Mouse (Mus musculus) limb, embryonic 12.5 days (tissue): Measurements from ENCODE around the gene Tapbp. TPM values are rescaled to one million over a fixed set of nuclear protein-coding genes. Genes with fewer than 3 reads are reported as not detected.
A peak's percentile ranks its signal among the peaks of the same experiment; 100 is the strongest.
"Not testable (repeated sequence)": the region's sequence is repeated elsewhere in the genome, so short reads cannot be mapped to it uniquely, and the experiment has no call there.

Experiments
- ATAC-seq: fragments of 200-750 bp; cut with Nextera tagmentation; 2 replicates; pipeline ENCODE4 v1.8.0; 2017; ENCODE audit warnings: low read depth, moderate TSS enrichment; ENCODE audit not compliant: insufficient number of reproducible peaks, insufficient read depth, low FRiP score, low TSS enrichment
- H3K27ac ChIP-seq: fragments of 300-500 bp; sonication (generic); 2 replicates; pipeline ENCODE4 v1.5.1; 2016; ENCODE audit warnings: mild to moderate bottlenecking, moderate library complexity
- H3K27me3 ChIP-seq: fragments of 300-500 bp; sonication (generic); 2 replicates; pipeline ENCODE4 v1.6.1; 2016; ENCODE audit warnings: mild to moderate bottlenecking, moderate library complexity
- H3K36me3 ChIP-seq: fragments of 300-500 bp; sonication (generic); 2 replicates; pipeline ENCODE4 v1.6.1; 2016; ENCODE audit warnings: mild to moderate bottlenecking, moderate library complexity
- H3K4me1 ChIP-seq: fragments of 300-500 bp; sonication (generic); replicated peaks from 2 replicates; pipeline ENCODE4 v1.6.1; 2016
- H3K4me2 ChIP-seq: fragments of 300-500 bp; sonication (generic); 2 replicates; pipeline ENCODE4 v1.6.1; 2016; ENCODE audit warnings: mild to moderate bottlenecking, moderate library complexity
- H3K4me3 ChIP-seq: fragments of 300-500 bp; sonication (generic); replicated peaks from 2 replicates; pipeline ENCODE4 v1.5.1; 2016; ENCODE audit warnings: mild to moderate bottlenecking
- H3K9ac ChIP-seq: fragments of 300-500 bp; sonication (generic); replicated peaks from 2 replicates; pipeline ENCODE4 v1.6.1; 2016; ENCODE audit warnings: mild to moderate bottlenecking, moderate library complexity
- H3K9me3 ChIP-seq: fragments of 300-500 bp; sonication (generic); 2 replicates; pipeline ENCODE4 v1.6.1; 2016; ENCODE audit warnings: mild to moderate bottlenecking, moderate library complexity
- WGBS: fragments of 180-500 bp; shearing (Covaris S2); methylation state at CpG from one replicate; pipeline ENCODE4 v1.1.7; 2016; 5-methylcytosine and 5-hydroxymethylcytosine counted together
- polyA plus RNA-seq: library from polyadenylated mRNA; unstranded; fragments of >200 nt; fragmentation: Nextera tagmentation; extraction: Ambion mirVana; gene quantifications from 2 replicates; pipeline ENCODE4 v1.2.1, GENCODE M21; 2016

Gene Tapbp
- polyA plus RNA-seq, 1 experiment from 2014 or later = 21.5 TPM

DNA sequence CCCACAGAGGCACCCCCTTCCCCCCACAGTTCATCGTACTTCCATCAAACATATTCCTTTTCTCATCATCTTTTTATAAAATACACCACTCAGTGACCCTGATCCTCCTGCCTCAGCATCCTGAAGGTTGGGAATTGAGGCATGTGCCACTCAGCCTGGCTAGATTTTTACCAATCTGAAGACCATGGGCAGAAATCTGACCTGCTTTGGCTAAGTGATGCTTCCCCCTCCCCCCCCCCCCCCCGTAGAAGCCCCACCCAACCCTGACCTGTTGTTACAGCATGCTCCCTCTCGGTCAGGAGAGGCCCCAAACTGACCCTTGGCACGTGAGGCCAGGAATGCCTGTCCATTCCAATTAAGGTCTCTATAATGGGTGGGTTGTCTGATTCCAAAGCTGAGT, 10.9 kb upstream of the Tapbp start, which contains the start of gene Platr17:
Platr17 (plus strand) TSS at position 301 of the 400 bp plus-strand sequence.
- H3K27me3 ChIP-seq, H3K4me1 ChIP-seq, H3K9ac ChIP-seq, ATAC-seq, H3K4me3 ChIP-seq, H3K36me3 ChIP-seq, H3K4me2 ChIP-seq, H3K27ac ChIP-seq, H3K9me3 ChIP-seq: not testable (repeated sequence)
- 26% methylated on average over 3 of the region's 4 CpGs for WGBS

DNA sequence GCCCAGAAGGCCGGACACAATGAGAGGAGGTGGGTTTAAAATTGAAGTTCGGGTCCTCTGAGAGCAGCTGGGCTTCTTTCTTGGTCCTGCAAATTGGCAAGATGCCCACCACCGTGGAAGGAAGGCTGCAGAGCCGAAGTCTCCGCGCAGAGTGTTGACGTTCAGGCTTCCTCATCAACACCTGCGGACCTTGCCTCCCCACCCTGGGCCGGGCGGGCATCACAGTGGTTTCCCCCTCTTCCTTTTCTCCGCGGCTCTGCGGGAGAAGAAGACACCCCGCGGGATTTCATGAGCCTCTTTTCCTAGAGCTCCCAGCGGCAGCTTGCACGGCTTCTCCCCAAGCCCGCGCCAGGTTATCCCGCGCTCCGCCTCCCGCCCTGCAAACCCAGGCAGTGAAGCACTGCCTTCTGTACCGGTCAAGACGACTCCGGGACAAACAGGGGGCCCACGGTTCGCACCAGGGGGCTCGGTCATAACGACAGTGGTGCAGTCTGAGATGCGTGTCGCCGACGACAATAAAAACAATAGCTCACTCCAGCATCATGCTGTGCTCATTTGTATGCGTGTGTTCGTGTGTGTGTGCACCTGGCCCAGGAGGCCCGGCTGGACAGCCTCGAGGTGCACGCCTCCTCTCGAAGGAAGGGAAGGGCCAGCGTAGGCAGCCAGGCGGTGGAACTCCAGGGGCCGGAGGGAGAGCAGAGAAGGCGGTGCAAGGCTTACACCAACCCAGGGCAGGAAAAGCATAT, 7.2 kb upstream of the Tapbp start:
- under 1% methylated on average over 44 of the region's 44 CpGs for WGBS
- peaks cover 30% of the 10 kb centered on the region for H3K36me3 ChIP-seq
- H3K27ac ChIP-seq = peak overlapping the region; percentile 91
- H3K4me3 ChIP-seq = peak overlapping the region; percentile 75
- peaks cover 25% of the 10 kb centered on the region for H3K4me1 ChIP-seq
- H3K9me3 ChIP-seq = no peaks in the 10 kb centered on the region
- ATAC-seq = peak; percentile 8; the same call in 1 of the 2 replicates
- peak overlapping the region; percentile 73 for H3K9ac ChIP-seq
- H3K4me2 ChIP-seq = peak overlapping the region; percentile 94
- H3K27me3 ChIP-seq = no peaks in the 10 kb centered on the region

DNA sequence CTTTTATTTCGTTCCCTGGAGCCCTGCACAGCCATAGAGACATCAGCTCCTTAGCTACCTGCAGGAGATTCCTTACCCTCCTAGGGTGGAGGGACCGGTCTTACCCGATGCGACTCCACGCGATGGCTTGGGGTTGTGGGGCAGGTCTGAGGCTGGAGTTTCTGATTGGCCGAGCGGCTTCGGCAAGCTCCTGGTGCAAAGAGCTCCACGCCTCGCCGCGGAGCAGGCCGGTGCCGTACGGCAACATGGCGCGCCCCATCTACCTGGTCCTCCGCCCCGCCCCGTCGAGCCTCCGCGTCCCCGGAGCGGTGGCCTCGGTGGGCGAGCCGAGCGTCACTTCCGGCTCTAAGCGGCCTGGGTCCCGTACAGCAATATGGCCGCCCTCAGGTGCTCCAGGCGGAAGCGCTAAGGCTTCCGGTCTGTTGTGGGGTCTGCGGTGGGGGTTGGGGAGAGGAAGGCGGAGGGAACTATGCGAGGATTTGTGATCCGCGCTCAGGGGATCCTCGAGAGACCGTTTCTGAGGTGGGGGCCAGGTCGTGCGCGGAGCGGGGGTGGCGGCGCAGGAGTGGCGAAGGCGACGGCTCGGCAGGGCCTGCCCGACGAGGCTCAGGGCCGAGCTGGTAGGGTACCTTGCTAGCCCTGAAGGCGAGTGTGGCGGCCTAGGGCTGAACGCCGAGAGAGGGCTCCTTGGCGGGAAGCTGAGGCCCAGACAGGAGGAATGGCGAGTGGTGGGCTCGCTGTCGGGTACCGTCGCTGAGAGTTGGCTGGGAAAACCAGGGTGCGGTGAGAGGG, 6.4 kb upstream of the Tapbp start, which contains the start of gene Daxx:
Daxx (plus strand) TSS at position 338 of the 792 bp plus-strand sequence.
- under 1% methylated on average over 68 of the region's 68 CpGs for WGBS
- Histone ChIP-seq H3K9ac (peak within 1 kb of the TSS; percentile 81), H3K36me3 (peaks cover 38% of the 10 kb centered on the region), H3K4me1 (peaks cover 29% of the 10 kb centered on the region), H3K4me3 (peak within 1 kb of the TSS; percentile 75), H3K9me3 (no peaks in the 10 kb centered on the region), H3K27ac (peak within 1 kb of the TSS; percentile 91), H3K27me3 (no peaks in the 10 kb centered on the region), H3K4me2 (peak within 1 kb of the TSS; percentile 94)
- peak; percentile 96 for ATAC-seq

DNA sequence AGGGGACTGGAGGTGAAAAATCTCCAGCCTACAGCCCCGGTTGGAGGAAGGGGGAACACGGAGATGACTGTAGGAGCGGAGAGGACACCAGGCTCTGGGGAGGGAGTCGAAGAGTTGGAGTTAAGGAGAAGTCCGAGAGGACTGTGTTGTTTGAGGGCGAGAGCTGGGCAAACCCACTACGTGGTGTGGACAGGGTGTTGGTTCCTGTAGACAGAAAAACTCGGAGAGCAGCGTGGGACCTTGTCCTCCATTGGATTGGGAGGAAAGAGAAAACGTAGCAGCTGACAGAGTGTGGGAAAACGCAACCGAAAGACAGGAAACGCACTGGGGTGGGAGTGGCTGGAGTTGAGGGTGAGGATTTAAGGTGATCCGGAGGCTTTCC, 5.8 kb upstream of the Tapbp start:
- Histone ChIP-seq H3K4me2 (peak overlapping the region; percentile 94), H3K4me3 (peak overlapping the region; percentile 75), H3K4me1 (peaks cover 33% of the 10 kb centered on the region), H3K27me3 (no peaks in the 10 kb centered on the region), H3K9me3 (no peaks in the 10 kb centered on the region), H3K27ac (peak overlapping the region; percentile 91), H3K9ac (peak overlapping the region; percentile 81), H3K36me3 (peaks cover 44% of the 10 kb centered on the region)
- ATAC-seq = no peak
- 1% methylated on average over 14 of the region's 14 CpGs for WGBS

DNA sequence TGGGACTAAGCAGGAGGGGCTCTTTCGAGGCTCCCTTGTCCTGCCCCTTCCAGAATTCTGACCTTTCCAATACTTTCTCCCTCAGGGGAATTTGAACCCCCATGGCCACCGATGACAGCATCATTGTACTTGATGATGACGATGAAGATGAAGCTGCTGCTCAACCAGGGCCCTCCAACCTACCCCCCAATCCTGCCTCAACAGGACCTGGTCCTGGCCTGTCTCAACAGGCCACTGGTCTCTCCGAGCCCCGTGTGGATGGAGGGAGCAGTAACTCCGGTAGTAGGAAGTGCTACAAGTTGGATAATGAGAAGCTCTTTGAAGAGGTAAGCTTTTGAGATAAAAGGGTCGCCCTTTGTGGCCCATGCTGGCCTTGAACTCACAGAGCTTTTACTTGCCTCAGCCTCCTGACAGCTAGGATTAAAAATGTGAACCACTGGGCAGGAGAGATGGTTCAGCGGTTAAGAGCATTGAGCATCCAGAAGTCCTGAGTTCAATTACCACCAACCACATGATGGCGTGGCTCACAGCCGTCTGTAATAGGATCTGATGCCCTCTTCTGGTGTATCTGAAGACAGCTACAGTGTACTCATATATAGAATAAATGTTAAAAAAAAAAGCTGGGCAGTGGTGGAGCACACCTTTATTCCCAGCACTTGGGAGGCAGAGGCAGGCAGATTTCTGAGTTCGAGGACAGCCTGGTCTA, 5.2 kb upstream of the Tapbp start:
- ATAC-seq = no peak
- Histone ChIP-seq H3K9ac (peak overlapping the region; percentile 81), H3K36me3 (peaks cover 47% of the 10 kb centered on the region), H3K27me3 (no peaks in the 10 kb centered on the region), H3K9me3 (no peaks in the 10 kb centered on the region), H3K4me2 (peak overlapping the region; percentile 94), H3K4me3 (peak overlapping the region; percentile 75), H3K4me1 (peaks cover 39% of the 10 kb centered on the region), H3K27ac (peak overlapping the region; percentile 91; the same call in 1 of the 2 replicates)
- WGBS = 54% methylated on average over 11 of the region's 11 CpGs

DNA sequence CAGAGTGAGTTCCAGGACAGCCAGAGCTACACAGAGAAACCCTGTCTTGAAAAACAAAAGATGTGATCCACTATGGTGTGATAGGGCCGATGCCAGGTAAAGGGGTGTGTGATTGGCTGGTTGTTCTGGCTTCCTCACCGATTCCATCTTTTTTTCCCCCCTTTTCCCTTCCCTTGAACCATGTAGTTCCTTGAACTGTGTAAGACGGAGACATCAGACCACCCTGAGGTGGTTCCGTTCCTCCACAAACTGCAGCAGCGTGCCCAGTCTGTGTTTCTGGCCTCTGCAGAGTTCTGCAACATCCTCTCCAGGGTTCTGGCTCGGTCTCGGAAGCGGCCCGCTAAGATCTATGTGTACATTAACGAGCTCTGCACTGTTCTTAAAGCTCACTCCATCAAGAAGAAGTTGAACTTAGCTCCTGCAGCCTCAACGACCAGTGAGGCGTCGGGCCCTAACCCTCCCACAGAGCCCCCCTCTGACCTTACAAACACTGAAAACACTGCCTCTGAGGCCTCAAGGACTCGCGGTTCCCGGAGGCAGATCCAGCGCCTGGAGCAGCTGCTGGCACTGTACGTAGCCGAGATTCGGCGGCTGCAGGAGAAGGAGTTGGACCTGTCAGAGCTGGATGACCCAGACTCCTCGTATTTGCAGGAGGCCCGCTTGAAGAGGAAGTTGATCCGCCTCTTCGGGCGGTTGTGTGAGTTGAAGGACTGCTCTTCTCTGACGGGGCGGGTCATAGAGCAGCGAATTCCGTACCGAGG, 4.5 kb upstream of the Tapbp start:
- Histone ChIP-seq H3K4me2 (no peak overlapping the region), H3K36me3 (peaks cover 47% of the 10 kb centered on the region), H3K27me3 (no peaks in the 10 kb centered on the region), H3K4me1 (peaks cover 40% of the 10 kb centered on the region), H3K9me3 (no peaks in the 10 kb centered on the region), H3K27ac (no peak overlapping the region), H3K4me3 (peak overlapping the region; percentile 6; the same call in 1 of the 2 replicates), H3K9ac (no peak overlapping the region)
- ATAC-seq = no peak
- WGBS = 91% methylated on average over 31 of the region's 31 CpGs

DNA sequence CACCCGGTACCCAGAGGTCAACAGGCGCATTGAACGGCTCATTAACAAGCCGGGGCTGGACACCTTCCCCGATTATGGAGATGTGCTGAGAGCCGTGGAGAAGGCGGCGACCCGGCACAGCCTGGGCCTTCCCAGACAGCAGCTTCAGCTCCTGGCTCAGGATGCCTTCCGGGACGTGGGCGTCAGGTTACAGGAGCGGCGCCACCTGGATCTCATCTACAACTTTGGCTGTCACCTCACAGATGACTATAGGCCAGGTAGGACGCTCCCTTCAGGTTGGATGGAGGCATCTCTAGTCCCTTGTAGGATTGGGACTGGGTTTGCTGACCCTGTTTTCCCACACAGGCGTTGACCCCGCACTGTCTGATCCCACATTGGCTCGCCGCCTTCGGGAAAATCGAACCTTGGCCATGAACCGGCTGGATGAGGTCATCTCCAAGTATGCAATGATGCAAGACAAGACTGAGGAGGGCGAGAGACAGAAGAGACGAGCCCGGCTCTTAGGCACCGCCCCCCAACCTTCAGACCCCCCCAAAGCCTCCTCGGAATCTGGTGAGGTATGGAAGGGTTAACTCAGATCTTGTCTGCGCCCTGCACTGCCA, 3.8 kb upstream of the Tapbp start:
- H3K9ac ChIP-seq = no peak overlapping the region
- peaks cover 46% of the 10 kb centered on the region for H3K4me1 ChIP-seq
- 93% methylated on average over 28 of the region's 28 CpGs for WGBS
- H3K9me3 ChIP-seq = no peaks in the 10 kb centered on the region
- peaks cover 47% of the 10 kb centered on the region for H3K36me3 ChIP-seq
- no peak overlapping the region for H3K27ac ChIP-seq
- ATAC-seq = no peak
- H3K27me3 ChIP-seq = no peaks in the 10 kb centered on the region
- H3K4me3 ChIP-seq = peak overlapping the region; percentile 6; the same call in 1 of the 2 replicates
- H3K4me2 ChIP-seq = no peak overlapping the region

DNA sequence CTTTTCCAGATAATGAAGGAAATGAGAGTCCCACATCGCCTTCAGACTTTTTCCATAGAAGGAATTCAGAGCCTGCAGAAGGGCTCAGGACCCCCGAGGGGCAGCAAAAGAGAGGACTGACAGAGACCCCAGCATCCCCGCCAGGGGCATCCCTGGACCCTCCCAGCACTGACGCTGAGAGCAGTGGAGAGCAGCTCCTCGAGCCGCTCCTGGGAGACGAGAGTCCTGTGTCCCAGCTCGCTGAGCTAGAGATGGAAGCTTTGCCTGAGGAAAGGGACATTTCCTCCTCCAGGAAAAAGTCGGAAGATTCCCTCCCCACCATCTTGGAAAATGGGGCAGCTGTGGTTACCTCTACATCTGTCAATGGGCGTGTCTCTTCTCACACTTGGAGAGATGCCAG, 2.4 kb upstream of the Tapbp start:
- Histone ChIP-seq H3K27ac (no peak overlapping the region), H3K27me3 (no peaks in the 10 kb centered on the region), H3K4me1 (peaks cover 42% of the 10 kb centered on the region), H3K9me3 (no peaks in the 10 kb centered on the region), H3K4me2 (no peak overlapping the region), H3K36me3 (peaks cover 61% of the 10 kb centered on the region), H3K4me3 (no peak overlapping the region), H3K9ac (no peak overlapping the region)
- 90% methylated on average over 10 of the region's 10 CpGs for WGBS
- no peak for ATAC-seq

DNA sequence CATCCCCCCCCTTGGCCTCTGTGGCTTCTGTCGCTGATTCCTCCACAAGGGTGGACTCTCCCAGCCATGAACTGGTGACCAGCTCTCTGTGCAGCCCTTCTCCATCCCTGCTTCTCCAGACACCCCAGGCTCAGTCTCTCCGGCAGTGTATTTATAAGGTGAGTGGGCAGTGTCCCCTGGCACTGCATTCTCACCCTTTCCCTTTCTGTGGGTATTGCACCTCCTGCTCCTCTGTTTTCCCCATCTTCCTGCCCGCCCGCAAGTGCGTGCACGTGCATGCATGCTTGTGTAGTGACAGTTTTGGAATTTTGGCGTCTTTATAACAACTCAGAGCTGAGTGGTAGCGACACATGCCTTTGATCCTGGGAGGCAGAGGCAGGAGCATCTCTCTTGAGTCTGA, 1.8 kb upstream of the Tapbp start:
- Histone ChIP-seq H3K4me3 (no peak overlapping the region), H3K9ac (no peak overlapping the region), H3K9me3 (no peaks in the 10 kb centered on the region), H3K4me2 (no peak overlapping the region), H3K36me3 (peaks cover 63% of the 10 kb centered on the region), H3K27me3 (no peaks in the 10 kb centered on the region), H3K27ac (no peak overlapping the region), H3K4me1 (peaks cover 46% of the 10 kb centered on the region)
- WGBS = 94% methylated on average over 8 of the region's 8 CpGs
- no peak for ATAC-seq

DNA sequence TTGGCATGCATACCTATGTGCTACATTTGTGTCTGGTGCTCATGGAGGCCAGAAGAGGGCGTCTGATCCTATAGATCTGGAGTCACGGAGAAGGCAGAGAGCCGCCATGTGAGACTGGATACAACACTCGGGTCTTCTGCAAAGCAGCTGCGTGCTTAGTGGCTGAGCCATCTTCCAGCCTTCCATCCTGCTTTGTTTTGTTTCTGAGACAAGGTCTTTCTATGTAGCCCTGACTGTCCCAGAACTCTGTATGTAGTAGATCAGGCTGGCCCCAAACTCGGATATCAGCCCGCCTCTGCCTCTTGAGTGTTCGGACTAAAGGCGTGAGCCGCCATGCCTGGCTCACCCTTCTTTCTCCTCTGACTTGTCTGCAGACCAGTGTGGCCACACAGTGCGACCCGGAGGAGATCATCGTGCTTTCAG, 719 bp upstream of the Tapbp start:
- Histone ChIP-seq H3K36me3 (peaks cover 63% of the 10 kb centered on the region), H3K9me3 (no peaks in the 10 kb centered on the region), H3K9ac (no peak overlapping the region; the same call in 1 of the 2 replicates), H3K27ac (no peak overlapping the region), H3K4me2 (peak overlapping the region; percentile 98), H3K27me3 (no peaks in the 10 kb centered on the region), H3K4me3 (peak overlapping the region; percentile 53), H3K4me1 (peaks cover 55% of the 10 kb centered on the region)
- 78% methylated on average over 13 of the region's 13 CpGs for WGBS
- ATAC-seq = no peak
